Mouse (Mus musculus) ES-E14 (cell line): ENCODE results near the gene Gm5773. TPM values are rescaled to one million over a fixed set of nuclear protein-coding genes. Genes with fewer than 3 reads are reported as not detected.
"Not testable (repeated sequence)": the region's sequence is repeated elsewhere in the genome, so short reads cannot be mapped to it uniquely, and the experiment has no call there.

ENCODE experiments used
- DNase-seq: peaks from one replicate; pipeline ENCODE4 v3.0.0-alpha.2; 2013; ENCODE audit warnings: low read depth, low spot score
- H3K27ac ChIP-seq: 2 replicates; pipeline ENCODE4 v1.5.1; 2012; ENCODE audit warnings: low read depth, mild to moderate bottlenecking, low read length, moderate library complexity, mixed read lengths; ENCODE audit not compliant: poor library complexity, insufficient read depth, severe bottlenecking
- H3K36me3 ChIP-seq: 2 replicates; pipeline ENCODE4 v1.6.1; 2012; ENCODE audit warnings: mild to moderate bottlenecking, low read length, moderate library complexity, mixed read lengths; ENCODE audit not compliant: control insufficient read depth, poor library complexity, insufficient read depth, severe bottlenecking
- H3K4me1 ChIP-seq, 2 experiments: fragments of 150-350 bp in 1 of 2; sonication (generic) in 1 of 2; 2 replicates each; pipeline ENCODE4 v1.6.1; 2012; ENCODE audit warnings: low read length in 2 of 2, mild to moderate bottlenecking in 1 of 2, mixed read lengths in 1 of 2; ENCODE audit not compliant: control insufficient read depth in 2 of 2, insufficient read depth in 2 of 2, poor library complexity in 1 of 2
- H3K4me3 ChIP-seq, 2 experiments: fragments of 150-350 bp in 1 of 2; sonication (generic) in 1 of 2; 2 replicates each; pipeline ENCODE4 v1.5.1; 2012; ENCODE audit warnings: low read length in 2 of 2, low read depth in 1 of 2, mild to moderate bottlenecking in 1 of 2, mixed read lengths in 1 of 2; ENCODE audit not compliant: insufficient read depth in 1 of 2, poor library complexity in 1 of 2, severe bottlenecking in 1 of 2
- H3K9ac ChIP-seq: 2 replicates; pipeline ENCODE4 v1.6.1; 2012; ENCODE audit warnings: low read depth, mild to moderate bottlenecking, low read length, mixed read lengths; ENCODE audit not compliant: poor library complexity, insufficient read depth, severe bottlenecking
- H3K9me3 ChIP-seq: fragments of 150-350 bp; sonication (generic); 2 replicates; pipeline ENCODE4 v1.6.1; 2012; ENCODE audit warnings: low read depth, mild to moderate bottlenecking, low read length; ENCODE audit not compliant: control insufficient read depth, insufficient read depth
- ZC3H11A ChIP-seq: IDR thresholded peaks from 2 replicates; pipeline ENCODE4 v1.6.1; 2012; ENCODE audit warnings: low read depth, mild to moderate bottlenecking, inconsistent platforms, low read length, borderline replicate concordance
- in situ Hi-C, 2 experiments: fragments of 600-800 bp; cut with MboI; formaldehyde crosslinking; loops; one replicate each; pipeline ENCODE4 v1.15.1; 2025; ENCODE audit warnings: low sequenced_read_pairs in 2 of 2, inconsistent platforms in 1 of 2; ENCODE audit not compliant: unreplicated experiment in 2 of 2
- total RNA-seq: library from RNA; depleted of rRNA; stranded (reverse); fragments of 300-350 nt; gene quantifications from 2 replicates; pipeline ENCODE4 v1.2.3, GENCODE M21; 2012; rRNA removed

Gm5773 gene
- total RNA-seq, result 0.49 and 0.63 TPM in 2 replicates

- H3K9me3 ChIP-seq, H3K27ac ChIP-seq, in situ Hi-C loops, H3K9ac ChIP-seq, H3K4me1 ChIP-seq, H3K36me3 ChIP-seq, DNase-seq, H3K4me3 ChIP-seq: not testable (repeated sequence)
Measured at GRCm38 (mm10) chr3:93772700-93773099, at the start of gene Gm5773. Gene Gm5773, plus strand, starts transcription at chr3:93773000.

GRCm38 (mm10) chr3:93745475-93745874 is 27.3 kb upstream of the Gm5773 start:
- in situ Hi-C loops, H3K4me3 ChIP-seq, H3K36me3 ChIP-seq, H3K27ac ChIP-seq, H3K4me1 ChIP-seq, H3K9ac ChIP-seq, H3K9me3 ChIP-seq, DNase-seq: not testable (repeated sequence)

- DNase-seq, H3K4me1 ChIP-seq, H3K4me3 ChIP-seq, H3K9me3 ChIP-seq, in situ Hi-C loops, H3K36me3 ChIP-seq, H3K27ac ChIP-seq, H3K9ac ChIP-seq: not testable (repeated sequence)
Measured at GRCm38 (mm10) chr3:93754022-93754421, 18.8 kb upstream of the Gm5773 start.

- H3K27ac ChIP-seq, H3K36me3 ChIP-seq, H3K4me3 ChIP-seq, H3K9me3 ChIP-seq, DNase-seq, H3K9ac ChIP-seq, H3K4me1 ChIP-seq: not testable (repeated sequence)
- in situ Hi-C loops, result loop anchor here in 1 of 2 experiments (25.0 kb wide), 1 partner anchor 134 kb away; the partner anchor contains the start of gene Tdpoz2
Measured at GRCm38 (mm10) chr3:93796098-93796497, 23.3 kb downstream of the Gm5773 start, which contains the start of gene Tdpoz4. Gene Tdpoz4, plus strand, starts transcription at chr3:93796398.

- H3K4me3 ChIP-seq, H3K4me1 ChIP-seq, DNase-seq, H3K36me3 ChIP-seq, H3K9ac ChIP-seq, H3K9me3 ChIP-seq, H3K27ac ChIP-seq: not testable (repeated sequence)
- in situ Hi-C loops, result loop anchor here in 1 of 2 experiments (10.0 kb wide), 1 partner anchor 199 kb away; no protein-coding TSS in a partner anchor
- TF ChIP-seq ZC3H11A, result 0 out of 2 replicates have a peak, but pooled peaks have one; percentile 1
Measured at GRCm38 (mm10) chr3:93813341-93813740, 40.5 kb downstream of the Gm5773 start.

Other genes with a start within 250 kb of the Gm5773 start
- gene S100a10, start 217.9 kb upstream of the Gm5773 start, total RNA-seq, result 152 and 388 TPM in 2 replicates
- not detected in 2 replicates for gene Tdpoz2, start 120.3 kb upstream of the Gm5773 start, total RNA-seq
- gene Tdpoz1, start 96.7 kb upstream of the Gm5773 start, total RNA-seq, result not detected in 2 replicates
- gene Gm37596, start 79.9 kb upstream of the Gm5773 start, total RNA-seq, result not detected in 2 replicates
- 2.0 and 2.7 TPM in 2 replicates for gene Tdpoz4, start 23.4 kb downstream of the Gm5773 start, total RNA-seq
- gene Tdpoz3, start 53.0 kb downstream of the Gm5773 start, total RNA-seq, result 3.2 and 4.2 TPM in 2 replicates
- 0.48 TPM in 1 of 2 replicates, not detected in the other for gene Gm9117, start 170.5 kb downstream of the Gm5773 start, total RNA-seq
- 0.27 and 0.58 TPM in 2 replicates for gene Tdpoz5, start 188.3 kb downstream of the Gm5773 start, total RNA-seq